Mouse (Mus musculus) brain, embryonic 18.5 days (tissue): ENCODE data around the gene Cxcr3.

ENCODE experiments used
- DNase-seq: peaks from one replicate; pipeline ENCODE4 v3.0.0-alpha.2; 2012; ENCODE audit warnings: low read depth, low spot score

Gene Cxcr3

DNA sequence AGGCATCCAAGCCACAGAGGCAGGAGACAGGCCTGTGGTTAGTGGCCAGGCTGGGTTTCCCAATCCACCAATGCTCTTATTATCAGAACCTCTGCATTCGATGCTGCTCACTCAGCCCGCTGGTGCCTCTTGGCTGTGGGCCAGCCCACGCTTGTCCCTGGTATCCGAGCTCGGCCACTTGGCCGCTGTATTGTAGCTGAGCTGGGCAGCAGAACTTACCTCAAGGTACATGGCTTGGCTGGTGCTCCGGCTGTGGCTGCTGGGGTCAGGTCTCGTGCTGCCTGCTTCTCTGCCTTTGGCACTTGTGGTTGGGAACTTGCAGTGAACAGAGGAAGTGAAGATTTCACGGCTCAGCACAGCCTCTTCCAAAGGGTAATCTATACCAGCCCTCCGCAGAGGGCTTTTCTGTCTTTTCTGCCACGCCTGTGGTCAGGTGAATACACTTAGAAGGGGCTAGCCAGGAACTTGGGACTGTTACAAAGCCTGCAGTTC is at the start of gene Cxcr3:
Cxcr3 (minus strand) TSS at position 442 of the 492 bp plus-strand sequence.
- DNase-seq = no peak

DNA sequence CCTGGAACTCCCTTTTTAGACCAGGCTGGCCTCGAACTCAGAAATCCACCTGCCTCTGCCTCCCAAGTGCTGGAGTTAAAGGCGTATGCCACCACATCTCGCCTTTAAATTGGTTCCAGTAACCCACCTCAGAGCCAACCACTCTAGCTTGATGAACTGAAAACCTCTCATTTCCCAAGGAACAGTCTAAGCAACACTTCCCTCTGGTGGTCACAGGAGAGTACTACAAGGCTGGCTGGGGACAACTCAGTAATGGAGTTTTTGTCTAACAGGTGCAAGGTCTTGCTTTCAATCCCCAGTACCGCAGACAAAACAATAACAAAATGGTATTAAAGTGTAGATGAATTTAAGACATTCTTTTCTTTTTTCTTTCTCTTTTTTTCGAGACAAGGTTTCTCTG is 38.0 kb upstream of the Cxcr3 start:
- no peak for DNase-seq

- no peak for DNase-seq
Measured at GRCm38 (mm10) chrX:101770307-101770706, 36.2 kb upstream of the Cxcr3 start.

DNA sequence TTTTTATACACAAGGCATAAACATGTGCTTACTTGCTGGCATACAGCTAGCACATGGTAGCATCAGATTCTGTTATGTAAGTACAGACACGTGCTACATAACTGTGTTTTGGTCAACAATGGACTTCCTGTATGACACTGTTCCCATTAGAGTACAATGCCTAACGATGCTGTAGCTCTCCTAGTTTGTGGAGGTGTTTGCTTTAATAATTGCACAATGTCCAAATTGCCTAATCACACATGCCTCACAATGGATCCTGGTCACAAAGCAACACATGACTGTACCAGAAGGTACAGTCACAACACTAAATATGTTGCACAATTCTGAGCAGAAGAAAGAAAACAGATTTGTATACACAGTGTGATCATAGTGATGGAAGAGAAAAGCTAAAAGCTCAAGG is 35.4 kb upstream of the Cxcr3 start:
- no peak for DNase-seq

DNA sequence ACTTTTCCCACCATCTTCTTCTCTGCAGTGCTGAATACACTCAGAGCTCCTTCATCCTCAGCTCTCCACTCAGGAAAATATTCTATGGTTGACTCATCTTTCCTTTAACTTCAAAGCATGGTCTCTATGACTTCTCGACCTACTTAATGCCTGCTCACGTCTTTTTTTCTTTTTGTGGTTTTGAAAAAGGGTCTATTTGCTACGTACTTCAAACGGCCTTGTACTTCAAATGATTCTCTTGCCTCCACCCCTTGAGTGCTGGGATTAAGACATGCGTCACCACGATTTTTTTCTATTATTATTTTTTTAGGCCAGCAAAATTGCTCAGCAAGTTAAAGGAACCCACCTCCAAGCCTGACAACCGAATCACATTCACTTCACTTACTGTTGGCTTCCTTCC is 33.2 kb upstream of the Cxcr3 start:
- DNase-seq = no peak

- no peak for DNase-seq
Measured at GRCm38 (mm10) chrX:101765111-101765510, 31.0 kb upstream of the Cxcr3 start.

GRCm38 (mm10) chrX:101764621-101765020 is 30.6 kb upstream of the Cxcr3 start:
- DNase-seq = no peak

DNA sequence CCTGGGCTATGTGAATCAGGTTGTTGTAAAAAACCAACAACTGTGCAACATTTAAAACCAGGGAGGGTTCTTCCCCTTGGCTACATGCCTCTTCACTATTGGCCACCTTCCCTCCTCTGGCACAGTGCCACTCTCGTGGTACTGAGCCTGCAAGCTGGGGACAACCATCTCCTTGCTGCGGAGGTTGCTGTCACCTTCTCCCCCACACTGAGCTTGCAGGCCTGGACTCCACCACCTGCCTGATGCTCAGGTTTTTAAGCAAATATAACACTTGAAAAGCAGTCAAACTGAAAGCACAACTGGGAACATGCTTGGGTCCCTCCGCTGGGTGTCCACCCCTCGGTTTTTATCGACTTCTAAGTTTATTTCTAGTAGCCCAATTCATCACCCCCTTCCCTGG is 20.4 kb upstream of the Cxcr3 start:
- DNase-seq = no peak

- no peak for DNase-seq
Measured at GRCm38 (mm10) chrX:101750144-101750543, 16.1 kb upstream of the Cxcr3 start.

GRCm38 (mm10) chrX:101741064-101741433 is 7.0 kb upstream of the Cxcr3 start:
- DNase-seq = no peak

GRCm38 (mm10) chrX:101740335-101741063 is 6.4 kb upstream of the Cxcr3 start:
- peak; percentile 57 for DNase-seq

DNA sequence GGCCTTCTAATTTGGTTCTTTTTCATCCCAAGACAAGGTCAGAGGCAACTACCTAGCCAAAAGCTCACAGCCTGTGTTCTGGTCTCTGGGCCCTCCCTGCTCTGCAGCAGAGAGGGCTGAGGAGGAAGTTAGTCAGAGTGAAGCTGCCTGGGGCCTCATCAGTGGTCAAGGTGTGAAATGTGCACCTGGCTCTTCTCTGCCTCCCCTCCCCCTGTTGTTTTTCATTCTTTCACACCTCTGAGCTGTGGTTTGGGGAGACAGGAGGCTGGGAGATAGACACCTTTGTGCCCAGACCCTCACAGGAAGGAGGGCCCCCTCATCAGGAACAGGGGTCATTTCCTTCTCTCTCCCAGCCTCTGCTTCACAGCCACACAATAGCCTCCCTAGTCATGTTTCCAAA is 3.1 kb upstream of the Cxcr3 start:
- DNase-seq = no peak

GRCm38 (mm10) chrX:101734981-101735380 is 912 bp upstream of the Cxcr3 start:
- DNase-seq = no peak

DNA sequence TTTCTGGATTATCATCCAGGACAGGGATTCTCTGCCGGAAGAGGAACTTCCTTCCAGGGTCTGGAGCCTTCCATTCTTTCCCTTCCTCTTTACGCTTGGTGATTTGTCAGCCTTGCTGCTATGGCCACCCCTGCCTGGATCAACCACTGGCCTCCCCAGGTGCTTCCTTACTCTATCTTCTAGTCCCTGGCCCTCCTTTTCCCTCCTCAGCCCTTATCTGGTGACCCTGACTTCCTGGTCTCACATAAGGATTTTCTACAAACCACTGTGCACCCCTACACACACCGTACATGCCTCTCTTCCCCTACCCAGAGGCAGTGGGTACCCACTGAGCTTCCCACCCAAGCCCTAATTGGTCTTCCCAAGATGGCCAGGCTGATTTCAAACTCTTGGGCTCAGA is 781 bp downstream of the Cxcr3 start:
- no peak for DNase-seq

GRCm38 (mm10) chrX:101732644-101733043 is 1.4 kb downstream of the Cxcr3 start:
- DNase-seq = no peak

GRCm38 (mm10) chrX:101730010-101730409 is 4.1 kb downstream of the Cxcr3 start:
- DNase-seq = no peak

- no peak for DNase-seq
Measured at GRCm38 (mm10) chrX:101720401-101720800, 13.7 kb downstream of the Cxcr3 start.

DNA sequence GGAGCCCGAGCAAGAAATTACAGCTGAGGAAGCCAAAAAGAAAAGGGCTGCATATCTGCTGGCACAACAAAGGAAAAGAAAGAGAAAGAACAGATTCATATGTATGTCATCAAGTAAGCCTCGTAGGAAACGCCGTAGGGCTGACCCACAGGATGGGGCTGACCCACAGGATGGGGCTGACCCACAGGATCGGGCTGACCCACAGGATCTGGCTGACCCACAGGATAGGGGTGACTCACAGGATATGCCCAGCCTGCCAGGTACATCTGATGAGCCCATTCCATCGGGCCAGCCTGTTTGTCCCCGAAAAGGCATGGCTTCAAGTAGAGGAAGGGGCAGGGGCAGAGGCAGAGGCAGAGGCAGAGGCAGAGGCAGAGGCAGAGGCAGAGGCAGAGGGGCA is 29.0 kb downstream of the Cxcr3 start:
- DNase-seq = no peak

- DNase-seq = no peak
Measured at GRCm38 (mm10) chrX:101698232-101698631, 35.8 kb downstream of the Cxcr3 start.

- DNase-seq = no peak
Measured at GRCm38 (mm10) chrX:101697537-101697936, 36.5 kb downstream of the Cxcr3 start.

GRCm38 (mm10) chrX:101695686-101696085 is 38.4 kb downstream of the Cxcr3 start:
- DNase-seq = no peak
